Mouse (Mus musculus): Measurements from ENCODE around the gene Thpo.

- no peak for TF ChIP-seq POLR2A (IDR thresholded peaks at IDR 0.05; ENCODE audit: control insufficient read depth in 1 of 2, insufficient read depth in 1 of 2, low read depth in 1 of 2, low read length in 2 of 2, poor library complexity in 1 of 2)
- TF ChIP-seq ZNF384 (IDR thresholded peaks at IDR 0.05; ENCODE audit: low read depth, low read length): no peak
- TF ChIP-seq CHD1 (IDR thresholded peaks at IDR 0.05; ENCODE audit: low read depth, low read length): no peak
- no peak for TF ChIP-seq CTCF (IDR thresholded peaks at IDR 0.05 in 2 of 3, conservative IDR thresholded peaks at IDR 0.05 in 1 of 3; ENCODE audit: control insufficient read depth in 1 of 3, insufficient read depth in 1 of 3, low read depth in 2 of 3, low read length in 3 of 3, poor library complexity in 1 of 3, severe bottlenecking in 1 of 3)
- TF ChIP-seq MYB (IDR thresholded peaks at IDR 0.05; ENCODE audit: low read depth, low read length): no peak
- no peak for TF ChIP-seq SMC3 (IDR thresholded peaks at IDR 0.05; ENCODE audit: low read depth, low read length)
- TF ChIP-seq MAX (IDR thresholded peaks at IDR 0.05; ENCODE audit: low read length): no peak
- no peak for TF ChIP-seq UBTF (IDR thresholded peaks at IDR 0.05; ENCODE audit: borderline replicate concordance, insufficient read depth, low read depth, low read length)
- TF ChIP-seq GATA1 (IDR thresholded peaks at IDR 0.05; ENCODE audit: low read depth, low read length): no peak
- no peak for TF ChIP-seq SIN3A (IDR thresholded peaks at IDR 0.05; ENCODE audit: low read length)
- TF ChIP-seq ZMIZ1 (IDR thresholded peaks at IDR 0.05; ENCODE audit: low read depth, low read length): no peak
- TF ChIP-seq USF1 (IDR thresholded peaks at IDR 0.05; ENCODE audit: low read depth, low read length): no peak
- TF ChIP-seq MAFK (IDR thresholded peaks at IDR 0.05; ENCODE audit: borderline replicate concordance, low read depth, low read length): no peak
Observed at GRCm38 (mm10) chr16:20781101-20781630, 46.9 kb upstream of the Thpo start.

All from MEL (cell line).